Mouse (Mus musculus) olfactory bulb, adult 2 months (tissue): ENCODE measurements at regions not wholly inside any gene's neighbourhood (a gene's known extent, or its start where the extent isn't known, plus 50 kb on each side); places are given as distances from the start of the nearest gene placed in this dataset.

ENCODE experiments used
- CTCF ChIP-seq: fragments of 200-500 bp; IDR thresholded peaks from 2 replicates; pipeline ENCODE4 v1.5.1; 2012; ENCODE audit warnings: low read depth, mild to moderate bottlenecking, low read length, moderate library complexity; ENCODE audit not compliant: insufficient read depth
- POLR2A ChIP-seq: fragments of 200-500 bp; IDR thresholded peaks from 2 replicates; pipeline ENCODE4 v1.6.1; 2012; ENCODE audit warnings: mild to moderate bottlenecking, low read depth, low read length, moderate library complexity; ENCODE audit not compliant: insufficient read depth

DNA sequence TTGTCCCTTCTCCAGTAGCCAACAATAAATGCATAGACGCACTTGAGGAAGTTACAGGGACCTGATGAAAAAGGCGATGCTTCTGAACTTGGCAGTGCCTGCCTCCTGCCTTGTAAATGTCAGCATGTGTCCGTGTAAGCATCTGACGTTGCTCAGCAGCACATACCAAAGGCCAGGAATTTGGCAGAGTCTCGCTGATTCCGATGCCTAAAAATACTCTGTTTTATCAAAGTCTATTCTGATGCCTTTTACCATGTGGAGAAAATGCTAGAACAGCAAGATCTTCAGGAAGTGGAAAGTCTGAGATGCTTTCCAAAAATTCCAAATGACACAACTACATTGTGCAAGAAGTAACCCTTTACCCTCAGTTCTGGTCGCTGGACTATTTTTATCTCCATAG is 92.5 kb upstream of the N6amt1 start:
- no peak for TF ChIP-seq CTCF
- TF ChIP-seq POLR2A = no peak
